Mouse (Mus musculus): ENCODE data around the gene Mfap3l.

- TF ChIP-seq CTCF (IDR thresholded peaks at IDR 0.05) = no peak
- no peak for TF ChIP-seq EP300 (IDR thresholded peaks at IDR 0.05)
Observed at GRCm38 (mm10) chr8:60666852-60667251, 34.2 kb downstream of the Mfap3l start.
